ENCODE assay signal across 1 mouse cellular context in the genomic region with DNA sequence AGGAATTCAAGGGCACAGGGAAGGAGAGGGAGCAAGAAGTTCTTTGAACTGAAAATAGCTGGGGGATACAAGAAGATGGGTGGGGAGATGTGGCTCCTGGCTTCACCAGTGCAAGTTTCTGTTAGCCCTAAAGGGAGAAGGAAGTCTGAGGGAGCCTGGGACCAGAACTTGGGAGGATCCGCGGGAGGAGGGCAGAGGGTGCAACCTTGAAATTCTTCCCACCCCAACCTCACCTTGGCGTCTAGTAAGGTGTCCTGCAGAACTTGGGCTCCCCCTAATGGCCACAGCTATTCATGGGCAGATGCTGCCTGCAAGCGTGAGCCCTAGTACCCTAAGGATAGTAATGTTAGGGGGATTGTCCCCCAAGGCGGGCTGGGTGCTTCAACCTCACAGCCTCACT.
TF ChIP-seq lines count a peak whose summit lies in the region.

No protein-coding gene starts in this region.

TF ChIP-seq in CH12.LX, 34 proteins besides CTCF, POLR2A, EP300 and RAD21:
- TF ChIP-seq MXI1 (IDR thresholded peaks at IDR 0.05; ENCODE audit: low read depth, low read length) = no peak
- no peak for TF ChIP-seq ZNF384 (IDR thresholded peaks at IDR 0.05; ENCODE audit: low read depth, low read length)
- no peak for TF ChIP-seq RCOR1 (conservative IDR thresholded peaks at IDR 0.05; ENCODE audit: low read depth, low read length)
- no peak for TF ChIP-seq GABPA (IDR thresholded peaks at IDR 0.05; ENCODE audit: insufficient replicate concordance, low read depth, low read length)
- TF ChIP-seq NELFE (IDR thresholded peaks at IDR 0.05; ENCODE audit: low read depth, low read length) = no peak
- peak; percentile 45; the same call in 1 of the 2 replicates for TF ChIP-seq MYC (IDR thresholded peaks at IDR 0.05; ENCODE audit: low read depth, low read length)
- no peak for TF ChIP-seq E2F4 (IDR thresholded peaks at IDR 0.05; ENCODE audit: insufficient replicate concordance, low read depth, low read length)
- TF ChIP-seq TBP (conservative IDR thresholded peaks at IDR 0.05; ENCODE audit: low read depth, low read length) = no peak
- no peak for TF ChIP-seq USF1 (IDR thresholded peaks at IDR 0.05; ENCODE audit: low read depth, low read length)
- TF ChIP-seq TCF12 (IDR thresholded peaks at IDR 0.05; ENCODE audit: low read depth, low read length) = 0 out of 2 replicates have a peak, but pooled peaks have one; percentile 6
- TF ChIP-seq JUND (conservative IDR thresholded peaks at IDR 0.05; ENCODE audit: low read depth, low read length) = no peak
- no peak for TF ChIP-seq MAX (IDR thresholded peaks at IDR 0.05; ENCODE audit: low read length)
- TF ChIP-seq MAZ (IDR thresholded peaks at IDR 0.05; ENCODE audit: low read depth, low read length) = no peak; the same call in 1 of the 2 replicates
- TF ChIP-seq JUN (IDR thresholded peaks at IDR 0.05; ENCODE audit: insufficient read depth, low read depth, low read length) = no peak
- no peak for TF ChIP-seq NRF1 (IDR thresholded peaks at IDR 0.05; ENCODE audit: low read depth, low read length)
- TF ChIP-seq CHD2 (IDR thresholded peaks at IDR 0.05; ENCODE audit: low read length) = no peak
- TF ChIP-seq BHLHE40 (IDR thresholded peaks at IDR 0.05; ENCODE audit: low read depth, low read length) = no peak
- 0 out of 2 replicates have a peak, but pooled peaks have one; percentile 18 for TF ChIP-seq ELF1 (IDR thresholded peaks at IDR 0.05; ENCODE audit: low read depth, low read length)
- TF ChIP-seq POLR2AphosphoS2 (IDR thresholded peaks at IDR 0.05; ENCODE audit: low read depth, low read length) = peak; percentile 56; the same call in 1 of the 2 replicates
- TF ChIP-seq ZMIZ1 (IDR thresholded peaks at IDR 0.05; ENCODE audit: low read depth, low read length) = no peak
- TF ChIP-seq ZKSCAN1 (IDR thresholded peaks at IDR 0.05; ENCODE audit: borderline replicate concordance, low read depth, low read length) = no peak
- TF ChIP-seq ZC3H11A (IDR thresholded peaks at IDR 0.05; ENCODE audit: low read depth, low read length) = no peak; the same call in 1 of the 2 replicates
- peak; percentile 30; the same call in 1 of the 2 replicates for TF ChIP-seq IRF4 (IDR thresholded peaks at IDR 0.05; ENCODE audit: low read depth, low read length)
- TF ChIP-seq PAX5 (IDR thresholded peaks at IDR 0.05; ENCODE audit: low read length) = no peak
- TF ChIP-seq HCFC1 (IDR thresholded peaks at IDR 0.05; ENCODE audit: low read depth, low read length) = peak; percentile 70
- no peak for TF ChIP-seq USF2 (conservative IDR thresholded peaks at IDR 0.05; ENCODE audit: low read depth, low read length)
- no peak for TF ChIP-seq CHD1 (IDR thresholded peaks at IDR 0.05; ENCODE audit: low read depth, low read length)
- TF ChIP-seq UBTF (IDR thresholded peaks at IDR 0.05; ENCODE audit: low read depth, low read length) = 0 out of 2 replicates have a peak, but pooled peaks have one; percentile 40
- TF ChIP-seq SIN3A (IDR thresholded peaks at IDR 0.05; ENCODE audit: low read length) = no peak
- TF ChIP-seq KAT2A (IDR thresholded peaks at IDR 0.05; ENCODE audit: insufficient replicate concordance, low read length) = no peak
- peak; percentile 86 for TF ChIP-seq SMC3 (IDR thresholded peaks at IDR 0.05; ENCODE audit: low read depth, low read length)
- TF ChIP-seq ETS1 (conservative IDR thresholded peaks at IDR 0.05; ENCODE audit: low read depth, low read length) = no peak
- no peak for TF ChIP-seq MEF2A (IDR thresholded peaks at IDR 0.05; ENCODE audit: borderline replicate concordance, low read depth, low read length)
- TF ChIP-seq MAFK (IDR thresholded peaks at IDR 0.05; ENCODE audit: insufficient replicate concordance, low read length) = no peak
